Mouse (Mus musculus): Measurements from ENCODE around the gene Tshb. TPM values are rescaled to one million over a fixed set of nuclear protein-coding genes. Genes with fewer than 3 reads are reported as not detected.

Gene Tshb
- total RNA-seq, 1 experiment from 2014 or later: not detected

DNA sequence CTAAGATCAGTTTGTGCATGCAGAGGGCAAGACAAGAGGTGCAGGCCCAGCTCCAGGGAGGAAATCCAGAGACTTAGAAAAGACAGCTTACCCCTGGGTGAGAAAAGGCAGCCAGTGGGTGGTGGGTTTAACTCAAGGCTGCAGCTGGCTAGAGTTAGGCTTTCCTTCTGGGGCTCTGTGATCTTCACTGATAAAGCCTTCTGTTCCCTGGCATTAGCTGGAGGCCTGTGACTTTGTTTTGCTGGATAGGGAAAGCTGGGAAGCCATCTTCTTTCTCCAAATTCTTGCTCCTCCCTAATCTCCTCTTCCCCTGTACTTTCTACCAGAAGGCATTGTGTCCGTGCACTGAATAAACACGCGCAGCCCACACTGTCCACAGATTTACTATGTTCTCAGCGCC is 39.8 kb downstream of the Tshb start:
- ATAC-seq (replicated peaks; ENCODE audit: insufficient number of reproducible peaks, low FRiP score, low TSS enrichment, poor library complexity, severe bottlenecking): no peak

GRCm38 (mm10) chr3:102738926-102739325 is 43.6 kb downstream of the Tshb start:
- no peak for ATAC-seq (replicated peaks; ENCODE audit: insufficient number of reproducible peaks, low FRiP score, low TSS enrichment, poor library complexity, severe bottlenecking)

GRCm38 (mm10) chr3:102738161-102738901 is 44.2 kb downstream of the Tshb start:
- no peak for ATAC-seq (replicated peaks; ENCODE audit: insufficient number of reproducible peaks, low FRiP score, low TSS enrichment, poor library complexity, severe bottlenecking)

- no peak for ATAC-seq (replicated peaks; ENCODE audit: insufficient number of reproducible peaks, low FRiP score, low TSS enrichment, poor library complexity, severe bottlenecking)
Observed at GRCm38 (mm10) chr3:102737106-102737505, 45.4 kb downstream of the Tshb start.

- ATAC-seq (replicated peaks; ENCODE audit: insufficient number of reproducible peaks, low FRiP score, low TSS enrichment, poor library complexity, severe bottlenecking): no peak
Observed at GRCm38 (mm10) chr3:102736436-102736835, 46.1 kb downstream of the Tshb start.

DNA sequence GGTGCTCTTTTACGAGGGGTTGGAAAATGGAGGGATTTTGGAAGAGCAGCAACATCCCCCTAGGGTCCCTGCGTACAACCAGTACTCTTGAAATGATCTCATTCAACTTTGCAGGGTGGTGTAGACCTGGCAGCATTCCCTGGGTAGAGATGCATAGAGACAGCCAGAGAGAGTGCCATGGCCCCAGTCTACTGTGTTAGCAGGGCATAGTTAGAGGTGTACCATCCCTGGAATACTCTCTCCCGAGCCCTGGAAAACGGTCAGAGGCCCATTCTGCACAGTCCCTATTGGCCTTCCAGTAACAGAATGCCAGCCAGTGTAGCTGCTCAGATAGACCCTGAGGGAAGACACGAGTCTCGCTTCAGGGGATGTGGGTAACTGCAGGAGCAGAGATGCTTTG is 46.9 kb downstream of the Tshb start:
- no peak for ATAC-seq (replicated peaks; ENCODE audit: insufficient number of reproducible peaks, low FRiP score, low TSS enrichment, poor library complexity, severe bottlenecking)

DNA sequence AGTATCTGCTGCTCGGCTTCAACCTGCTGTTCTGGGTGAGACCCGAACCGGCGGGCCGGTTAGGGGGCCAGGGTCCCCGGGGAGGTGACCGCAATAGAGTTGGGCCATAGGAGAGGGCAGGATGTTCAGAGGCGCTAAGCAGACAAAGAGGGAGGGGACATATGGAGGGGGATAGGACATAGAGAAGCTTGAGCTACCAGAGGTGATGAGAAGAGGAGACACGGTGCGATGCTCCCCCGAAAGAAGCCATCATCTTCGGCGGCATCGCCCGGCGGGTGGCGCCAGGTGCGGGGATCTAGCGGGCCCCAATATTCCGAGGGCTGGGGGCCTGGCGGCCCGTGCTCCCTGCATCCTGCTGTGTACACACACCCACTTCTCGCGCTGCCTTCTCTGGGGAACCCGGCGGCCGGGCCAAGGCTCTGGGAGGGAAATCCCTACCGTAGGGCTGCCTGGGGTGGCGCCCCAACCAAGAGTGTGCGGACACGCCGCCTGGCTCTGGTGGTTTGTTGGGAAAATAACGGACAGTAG is 47.4 kb downstream of the Tshb start:
- no peak; the same call in 1 of the 2 replicates for ATAC-seq (replicated peaks; ENCODE audit: insufficient number of reproducible peaks, low FRiP score, low TSS enrichment, poor library complexity, severe bottlenecking)

GRCm38 (mm10) chr3:102734313-102735030 is 48.0 kb downstream of the Tshb start, which contains the start of gene Tspan2:
Gene Tspan2 (plus strand): TSS chr3:102734529.
- no peak; the same call in 1 of the 2 replicates for ATAC-seq (replicated peaks; ENCODE audit: insufficient number of reproducible peaks, low FRiP score, low TSS enrichment, poor library complexity, severe bottlenecking)

GRCm38 (mm10) chr3:102733936-102734312 is 48.6 kb downstream of the Tshb start:
- no peak for ATAC-seq (replicated peaks; ENCODE audit: insufficient number of reproducible peaks, low FRiP score, low TSS enrichment, poor library complexity, severe bottlenecking)

GRCm38 (mm10) chr3:102733050-102733449 is 49.5 kb downstream of the Tshb start:
- no peak for ATAC-seq (replicated peaks; ENCODE audit: insufficient number of reproducible peaks, low FRiP score, low TSS enrichment, poor library complexity, severe bottlenecking)

- no peak for ATAC-seq (replicated peaks; ENCODE audit: insufficient number of reproducible peaks, low FRiP score, low TSS enrichment, poor library complexity, severe bottlenecking)
Observed at GRCm38 (mm10) chr3:102732619-102733018, 49.9 kb downstream of the Tshb start.

- no peak for ATAC-seq (replicated peaks; ENCODE audit: insufficient number of reproducible peaks, low FRiP score, low TSS enrichment, poor library complexity, severe bottlenecking)
Observed at GRCm38 (mm10) chr3:102731112-102731511, 51.4 kb downstream of the Tshb start.

GRCm38 (mm10) chr3:102729416-102729815 is 53.1 kb downstream of the Tshb start:
- no peak for ATAC-seq (replicated peaks; ENCODE audit: insufficient number of reproducible peaks, low FRiP score, low TSS enrichment, poor library complexity, severe bottlenecking)

Other genes starting within 250 kb of the Tshb start
- gene Tspan2, start 48.2 kb downstream of the Tshb start, total RNA-seq (2017): 6.2 to 8.1 TPM (median 7.8 TPM) in 3 replicates
- not detected in 3 replicates for gene Sycp1, start 153.4 kb upstream of the Tshb start, total RNA-seq (2017)
- not detected in 3 replicates for gene Nr1h5, start 181.4 kb upstream of the Tshb start, total RNA-seq (2017)
- gene Sike1, start 213.0 kb upstream of the Tshb start, total RNA-seq (2017): 40.9 to 131 TPM (median 46.6 TPM) in 3 replicates
- gene Csde1, start 237.7 kb upstream of the Tshb start, total RNA-seq (2017): 828 to 853 TPM (median 834 TPM) in 3 replicates

Data from monocyte, adult 5-6 weeks (primary cell).